In the genomic region with DNA sequence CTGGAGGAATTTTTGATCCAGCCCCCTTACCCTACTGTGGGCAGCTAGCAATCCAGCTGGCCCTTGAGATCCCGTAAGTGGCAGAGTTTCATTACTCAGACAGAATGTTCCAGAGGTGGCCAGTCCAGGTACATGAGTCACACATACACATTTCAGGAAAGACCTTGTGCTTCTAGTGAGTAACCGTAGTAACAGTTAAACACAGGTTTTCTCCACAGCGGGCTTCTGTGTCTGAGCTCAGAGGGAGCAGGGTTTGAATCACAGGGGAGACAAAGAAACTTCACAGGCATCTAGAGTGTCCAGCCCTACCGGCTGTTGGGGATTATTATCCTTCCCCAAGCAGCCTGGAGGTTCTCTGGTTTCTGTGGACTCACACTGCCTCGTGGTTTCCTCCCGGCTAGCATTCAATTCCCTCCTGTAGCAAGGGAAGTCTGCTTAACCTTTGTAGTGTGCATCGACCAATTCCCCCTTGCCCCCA, we compare ENCODE assay signal across 14 mouse cellular contexts. TPM values are rescaled to one million over a fixed set of nuclear protein-coding genes. Genes with fewer than 3 reads are reported as not detected.
DNase-seq lines count a peak whose midpoint lies in the region; ATAC-seq lines count a peak whose summit lies in the region.
"Had no signal": no experiment of that assay in that cellular context is flagged by ENCODE, and none has a peak within 500 bp of the region (broad histone marks: within the 10 kb centered on the region; RNA-seq: fewer than 3 reads in every experiment).

No protein-coding gene starts in this region.

- no peaks in the 10 kb centered on the region for H3K27me3 ChIP-seq in intestine, embryonic 15.5 days (replicated peaks)
- H3K27me3 ChIP-seq in forebrain, embryonic 11.5 days (ENCODE audit: control insufficient read depth, insufficient read depth, low read length): no peaks in the 10 kb centered on the region
- H3K27me3 ChIP-seq: hindbrain, embryonic 15.5 days had no signal

- peak; percentile 86 for DNase-seq in heart, adult 11 months
- no peak for DNase-seq in heart, postnatal 25 days (ENCODE audit: low spot score)
- peak; percentile 78 for DNase-seq in NIH3T3 (ENCODE audit: low read depth)
- peak; percentile 47 for DNase-seq in lung, postnatal 10 days
- DNase-seq in urinary bladder, postnatal 10 days (ENCODE audit: low spot score): no peak
- DNase-seq in forebrain, embryonic 11.5 days (ENCODE audit: low spot score): no peak
- no peak for DNase-seq in left cerebral cortex, adult 18-20 months (ENCODE audit: low spot score in 2 of 2)
- DNase-seq: adrenal gland, postnatal 14 days; gastrocnemius, postnatal 14 days; kidney, postnatal 14 days; thymus, postnatal 36 days had no signal

- ATAC-seq in intestine, embryonic 15.5 days: 0 out of 2 replicates have a peak, but pooled peaks have one; percentile 21
- ATAC-seq in forebrain, embryonic 11.5 days (replicated peaks; ENCODE audit: low FRiP score): no peak

- no peaks in the 10 kb centered on the region for H3K9me3 ChIP-seq in intestine, embryonic 15.5 days
- H3K9me3 ChIP-seq in forebrain, embryonic 11.5 days (ENCODE audit: control insufficient read depth, low read length): no peaks in the 10 kb centered on the region
- H3K9me3 ChIP-seq: hindbrain, embryonic 15.5 days had no signal

- no peak overlapping the region for H3K4me2 ChIP-seq in intestine, embryonic 15.5 days (replicated peaks)
- H3K4me2 ChIP-seq in forebrain, embryonic 11.5 days (ENCODE audit: low read depth, low read length, severe bottlenecking): no peak overlapping the region
- H3K4me2 ChIP-seq: hindbrain, embryonic 15.5 days had no signal

- intact Hi-C loops in heart, postnatal 25 days (cut with DNase I): no loop called here

- H3K36me3 ChIP-seq in intestine, embryonic 15.5 days: no peaks in the 10 kb centered on the region
- H3K36me3 ChIP-seq in forebrain, embryonic 11.5 days (ENCODE audit: control insufficient read depth, insufficient read depth, low read length): no peaks in the 10 kb centered on the region
- H3K36me3 ChIP-seq: hindbrain, embryonic 15.5 days had no signal

- peaks cover 13% of the 10 kb centered on the region for H3K4me1 ChIP-seq in intestine, embryonic 15.5 days (replicated peaks)
- H3K4me1 ChIP-seq in forebrain, embryonic 11.5 days (replicated peaks; ENCODE audit: control insufficient read depth, insufficient read depth, low read length): peaks cover 2% of the 10 kb centered on the region; the same call in 1 of the 2 replicates
- H3K4me1 ChIP-seq: hindbrain, embryonic 15.5 days had no signal

- no peak overlapping the region for H3K4me3 ChIP-seq in intestine, embryonic 15.5 days (replicated peaks)
- H3K4me3 ChIP-seq in forebrain, embryonic 11.5 days (ENCODE audit: low read depth, low read length): no peak overlapping the region
- H3K4me3 ChIP-seq: hindbrain, embryonic 15.5 days had no signal

- H3K9ac ChIP-seq in intestine, embryonic 15.5 days: no peak overlapping the region
- no peak overlapping the region for H3K9ac ChIP-seq in forebrain, embryonic 11.5 days (ENCODE audit: low read length)
- H3K9ac ChIP-seq: hindbrain, embryonic 15.5 days had no signal

- WGBS in intestine, embryonic 15.5 days: 43% methylated on average over 7 of the region's 7 CpGs
- 59% methylated on average over 7 of the region's 7 CpGs for WGBS in forebrain, embryonic 11.5 days

- H3K27ac ChIP-seq in intestine, embryonic 15.5 days: peak overlapping the region; percentile 28
- no peak overlapping the region for H3K27ac ChIP-seq in forebrain, embryonic 11.5 days (ENCODE audit: low read depth, low read length)
- H3K27ac ChIP-seq: hindbrain, embryonic 15.5 days had no signal

RNA-seq across cellular contexts. Expression of a gene that starts 10.7 kb away (rescaled TPM):
- total RNA-seq in heart, postnatal 25 days (2021): 100 to 1,000 TPM in 1 of 2 experiments, 10 to 100 TPM in 1; 94.0 to 106 TPM
- 274 and 282 TPM in 2 replicates for polyA plus RNA-seq in intestine, embryonic 15.5 days (2015; fragmentation: Nextera tagmentation; extraction: Ambion mirVana)
- 9.6 and 12.3 TPM in 2 replicates for polyA plus RNA-seq in forebrain, embryonic 11.5 days (2014; fragmentation: Nextera tagmentation; extraction: Ambion mirVana)
- 10 to 100 TPM in 1 of 2 experiments, 1 to 10 TPM in 1; 9.3 to 16.1 TPM for total RNA-seq in left cerebral cortex, adult 18-20 months (2021)
- total RNA-seq: megakaryocyte progenitor cell, adult 5-6 weeks had no signal

RNA-seq across cellular contexts. Expression of a gene that starts 58.7 kb away (rescaled TPM):
- total RNA-seq in heart, postnatal 25 days (2021): not detected
- polyA plus RNA-seq in intestine, embryonic 15.5 days (2015; fragmentation: Nextera tagmentation; extraction: Ambion mirVana): 0.64 and 1.3 TPM in 2 replicates
- polyA plus RNA-seq in forebrain, embryonic 11.5 days (2014; fragmentation: Nextera tagmentation; extraction: Ambion mirVana): not detected in 2 replicates
- under 1 TPM in 1 of 2 experiments, not detected in 1; 0.12 TPM for total RNA-seq in left cerebral cortex, adult 18-20 months (2021)
- total RNA-seq: gastrocnemius, postnatal 14 days; megakaryocyte progenitor cell, adult 5-6 weeks had no signal
- polyA plus RNA-seq: hindbrain, embryonic 15.5 days had no signal

Comparison
In these comparisons a context has a peak if more than half of its experiments do, and no peak if none do; other contexts are left out.
1. DNase-seq: peak in heart, adult 11 months (single experiment), NIH3T3 (single experiment) and lung, postnatal 10 days (single experiment); none in heart, postnatal 25 days (single experiment), urinary bladder, postnatal 10 days (single experiment), forebrain, embryonic 11.5 days (single experiment) and left cerebral cortex, adult 18-20 months (0 of 2).
2. RNA of a gene that starts 10.7 kb away (total RNA-seq): 94.0 to 106 TPM in heart, postnatal 25 days; 9.3 to 16.1 TPM in left cerebral cortex, adult 18-20 months; every median in the first group is over 4 times any median in the second.